Mouse (Mus musculus) embryonic facial prominence, embryonic 10.5 days (tissue): ENCODE data around the gene Smurf1. TPM values are rescaled to one million over a fixed set of nuclear protein-coding genes. Genes with fewer than 3 reads are reported as not detected.

Experiments
- DNase-seq: peaks from one replicate; pipeline ENCODE4 v3.0.0-alpha.2; 2017; ENCODE audit warnings: low spot score
- H3K27ac ChIP-seq: fragments of 300-500 bp; sonication (generic); replicated peaks from 2 replicates; pipeline ENCODE4 v1.5.1; 2016; ENCODE audit warnings: mild to moderate bottlenecking
- H3K27me3 ChIP-seq: fragments of 300-500 bp; sonication (generic); replicated peaks from 2 replicates; pipeline ENCODE4 v1.6.1; 2016; ENCODE audit warnings: low read depth, mild to moderate bottlenecking; ENCODE audit not compliant: poor library complexity, severe bottlenecking
- H3K36me3 ChIP-seq: fragments of 300-500 bp; sonication (generic); replicated peaks from 2 replicates; pipeline ENCODE4 v1.6.1; 2016; ENCODE audit warnings: mild to moderate bottlenecking, moderate library complexity
- H3K4me1 ChIP-seq: fragments of 300-500 bp; sonication (generic); 2 replicates; pipeline ENCODE4 v1.6.1; 2016
- H3K4me3 ChIP-seq: fragments of 300-500 bp; sonication (generic); 2 replicates; pipeline ENCODE4 v1.5.1; 2016; ENCODE audit warnings: mild to moderate bottlenecking, moderate library complexity
- H3K9me3 ChIP-seq: fragments of 300-500 bp; sonication (generic); 2 replicates; pipeline ENCODE4 v1.6.1; 2016; ENCODE audit warnings: mild to moderate bottlenecking
- WGBS: fragments of 180-500 bp; shearing (Covaris S2); methylation state at CpG from one replicate; pipeline ENCODE4 v1.1.7; 2016; 5-methylcytosine and 5-hydroxymethylcytosine counted together
- polyA plus RNA-seq: library from polyadenylated mRNA; unstranded; fragments of >200 nt; fragmentation: Nextera tagmentation; extraction: Ambion mirVana; gene quantifications from 2 replicates; pipeline ENCODE4 v1.2.1, GENCODE M21; 2016

The Smurf1 gene
- polyA plus RNA-seq, 1 experiment from 2014 or later: 14.5 TPM

DNA sequence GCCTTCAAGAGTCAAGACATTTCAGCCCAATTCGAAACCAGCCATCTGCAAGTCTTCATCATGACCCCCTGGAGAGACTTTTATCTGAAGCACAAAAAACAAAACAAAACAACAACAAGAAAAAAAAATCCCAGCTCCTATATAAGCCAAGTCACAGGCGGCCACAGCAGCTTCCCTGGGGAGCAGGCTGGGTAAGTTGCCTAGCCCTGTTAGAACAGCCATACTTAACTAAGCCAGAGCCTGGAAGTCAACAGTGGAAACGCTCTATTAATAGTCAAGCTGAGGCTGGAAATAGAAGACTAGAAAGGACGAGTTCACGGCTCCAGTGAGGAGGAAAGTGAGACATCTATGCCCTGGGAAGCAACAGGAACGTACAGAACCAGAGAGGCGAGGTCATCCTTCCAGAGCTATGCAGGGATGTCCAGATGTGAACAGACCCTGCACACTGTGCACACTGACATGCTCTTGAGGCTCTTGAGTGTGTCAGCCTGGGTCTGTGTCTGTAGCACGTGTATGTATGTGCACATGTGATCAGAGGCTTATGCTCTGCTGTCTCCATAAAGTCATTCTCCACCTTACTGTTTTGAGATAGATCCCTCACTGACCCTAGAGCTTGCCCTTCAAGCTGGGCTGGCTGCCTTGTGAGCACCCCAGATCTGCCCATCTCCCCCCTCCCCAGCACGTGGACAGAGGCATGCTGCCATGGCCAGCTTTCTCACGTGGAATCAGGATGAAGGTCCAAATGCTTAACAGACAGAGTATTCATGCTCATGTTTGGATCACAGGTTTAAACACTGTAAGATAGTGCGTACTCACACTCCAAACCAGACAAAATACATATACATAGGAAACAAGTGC, 36.6 kb downstream of the Smurf1 start:
- Histone ChIP-seq H3K9me3 (no peaks in the 10 kb centered on the region), H3K4me1 (peaks cover 18% of the 10 kb centered on the region), H3K27ac (no peak overlapping the region), H3K27me3 (no peaks in the 10 kb centered on the region), H3K4me3 (no peak overlapping the region), H3K36me3 (no peaks in the 10 kb centered on the region)
- DNase-seq: no peak
- 74% methylated on average over 11 of the region's 11 CpGs for WGBS

- no peaks in the 10 kb centered on the region for H3K27me3 ChIP-seq
- WGBS: 90% methylated on average over 2 of the region's 2 CpGs
Measured at GRCm38 (mm10) chr5:144926275-144926674, 39.4 kb downstream of the Smurf1 start.

DNA sequence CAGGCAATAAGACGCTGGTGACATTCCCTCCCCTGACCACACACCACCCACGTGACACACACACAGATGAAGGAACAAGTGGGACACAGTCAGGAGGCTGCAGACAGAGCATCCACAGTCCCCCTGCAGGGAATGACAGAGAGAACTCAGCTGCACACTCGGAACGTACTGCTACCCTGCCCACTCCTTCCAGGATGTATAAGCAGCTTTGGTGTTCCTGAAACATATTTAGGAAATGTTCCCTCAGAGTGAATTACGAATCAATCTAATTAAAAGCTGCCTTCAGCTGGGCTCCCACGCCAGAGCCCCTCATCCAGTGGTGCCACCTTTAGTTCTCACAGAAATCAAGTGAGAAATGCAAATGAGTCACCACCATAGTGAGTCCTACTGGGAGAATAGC, 42.3 kb downstream of the Smurf1 start:
- H3K27me3 ChIP-seq: no peaks in the 10 kb centered on the region
- no peak for DNase-seq
- H3K4me3 ChIP-seq: no peak overlapping the region
- 70% methylated on average over 6 of the region's 6 CpGs for WGBS
- peaks cover 48% of the 10 kb centered on the region for H3K4me1 ChIP-seq
- no peak overlapping the region for H3K27ac ChIP-seq
- H3K9me3 ChIP-seq: no peaks in the 10 kb centered on the region
- no peaks in the 10 kb centered on the region for H3K36me3 ChIP-seq

More at GRCm38 (mm10) chr5:144926275-144926674, 39.4 kb downstream of the Smurf1 start:
- no peaks in the 10 kb centered on the region for H3K36me3 ChIP-seq
- no peak overlapping the region for H3K4me3 ChIP-seq
- no peak for DNase-seq
- H3K27ac ChIP-seq: no peak overlapping the region
- H3K9me3 ChIP-seq: no peaks in the 10 kb centered on the region
- peaks cover 42% of the 10 kb centered on the region for H3K4me1 ChIP-seq

DNA sequence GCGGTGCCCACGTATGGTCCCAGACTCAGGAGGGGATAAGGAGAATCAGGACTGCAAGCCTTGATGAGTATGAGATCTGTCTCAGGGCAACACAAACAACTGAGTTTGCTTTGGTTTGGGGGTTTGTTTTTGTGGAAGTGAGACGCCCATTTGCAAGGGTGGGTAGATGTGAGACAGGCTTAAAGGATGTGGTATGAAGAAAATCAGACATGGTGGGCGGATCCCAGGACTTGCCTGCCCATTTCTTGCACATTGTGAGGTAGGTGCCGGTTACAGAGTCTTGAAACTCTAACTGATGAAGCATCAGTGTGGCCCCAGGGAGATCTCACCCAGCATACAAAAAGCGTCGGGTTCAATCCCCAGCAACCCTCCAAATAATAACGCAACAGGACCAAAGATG, 45.9 kb downstream of the Smurf1 start:
- H3K4me1 ChIP-seq: peaks cover 55% of the 10 kb centered on the region
- no peak overlapping the region for H3K4me3 ChIP-seq
- H3K27me3 ChIP-seq: no peaks in the 10 kb centered on the region
- H3K36me3 ChIP-seq: no peaks in the 10 kb centered on the region
- WGBS: 88% methylated on average over 8 of the region's 8 CpGs
- DNase-seq: no peak
- H3K9me3 ChIP-seq: no peaks in the 10 kb centered on the region
- no peak overlapping the region for H3K27ac ChIP-seq

- no peak overlapping the region for H3K4me3 ChIP-seq
- no peaks in the 10 kb centered on the region for H3K36me3 ChIP-seq
- H3K9me3 ChIP-seq: no peaks in the 10 kb centered on the region
- no peaks in the 10 kb centered on the region for H3K27me3 ChIP-seq
- H3K4me1 ChIP-seq: peaks cover 57% of the 10 kb centered on the region
- DNase-seq: no peak
- 82% methylated on average over 9 of the region's 9 CpGs for WGBS
- H3K27ac ChIP-seq: no peak overlapping the region
Measured at GRCm38 (mm10) chr5:144919194-144919593, 46.5 kb downstream of the Smurf1 start.

DNA sequence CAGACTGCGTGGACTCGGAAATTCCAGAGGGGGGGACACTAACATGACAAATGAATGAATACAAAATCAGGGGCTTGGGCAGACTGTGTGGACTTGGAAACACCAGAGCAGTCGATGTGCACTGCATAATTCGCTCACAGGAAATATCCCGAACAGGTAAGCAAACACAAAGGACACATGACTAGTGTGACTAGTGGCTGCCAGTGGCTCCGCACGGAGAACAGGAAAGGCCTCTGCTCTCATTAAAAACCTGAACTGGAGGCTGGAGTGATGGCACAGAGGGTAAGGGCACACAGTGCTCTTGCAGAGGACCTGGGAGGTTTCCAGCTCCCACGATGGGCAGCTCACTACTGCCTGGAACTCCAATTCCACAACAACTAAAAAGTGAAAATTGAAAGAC, 47.4 kb downstream of the Smurf1 start:
- Histone ChIP-seq H3K36me3 (no peaks in the 10 kb centered on the region), H3K9me3 (no peaks in the 10 kb centered on the region), H3K4me3 (no peak overlapping the region), H3K4me1 (peaks cover 54% of the 10 kb centered on the region), H3K27ac (no peak overlapping the region), H3K27me3 (no peaks in the 10 kb centered on the region)
- no peak for DNase-seq
- 85% methylated on average over 8 of the region's 8 CpGs for WGBS

GRCm38 (mm10) chr5:144917172-144917571, 48.5 kb downstream of the Smurf1 start:
- Histone ChIP-seq H3K36me3 (no peaks in the 10 kb centered on the region), H3K4me1 (peaks cover 52% of the 10 kb centered on the region), H3K27ac (no peak overlapping the region), H3K9me3 (no peaks in the 10 kb centered on the region), H3K4me3 (no peak overlapping the region), H3K27me3 (no peaks in the 10 kb centered on the region)
- WGBS: 87% methylated on average over 6 of the region's 6 CpGs
- no peak for DNase-seq

DNA sequence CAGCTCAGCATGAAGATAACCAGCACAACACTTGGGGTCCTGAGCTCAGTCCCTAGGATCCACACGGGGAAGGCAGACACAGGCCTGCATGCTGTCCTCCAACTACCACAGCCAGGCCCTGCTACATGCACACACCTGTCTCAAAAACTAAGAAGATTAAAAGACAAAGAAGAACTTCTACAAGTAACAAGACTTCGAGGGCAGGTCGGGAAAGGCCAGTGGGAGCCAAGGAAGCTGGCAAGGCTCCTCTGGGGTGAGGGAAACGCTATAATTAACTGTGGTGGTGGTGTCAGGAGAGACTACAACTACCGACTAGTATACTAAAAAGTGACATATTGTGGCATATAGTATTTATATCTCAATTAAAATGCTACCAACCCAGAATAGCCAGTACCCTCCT, 49.8 kb downstream of the Smurf1 start:
- no peaks in the 10 kb centered on the region for H3K9me3 ChIP-seq
- DNase-seq: no peak
- 83% methylated on average over 5 of the region's 5 CpGs for WGBS
- H3K27me3 ChIP-seq: no peaks in the 10 kb centered on the region
- H3K4me3 ChIP-seq: no peak overlapping the region
- peaks cover 47% of the 10 kb centered on the region for H3K4me1 ChIP-seq
- no peaks in the 10 kb centered on the region for H3K36me3 ChIP-seq
- no peak overlapping the region for H3K27ac ChIP-seq

DNA sequence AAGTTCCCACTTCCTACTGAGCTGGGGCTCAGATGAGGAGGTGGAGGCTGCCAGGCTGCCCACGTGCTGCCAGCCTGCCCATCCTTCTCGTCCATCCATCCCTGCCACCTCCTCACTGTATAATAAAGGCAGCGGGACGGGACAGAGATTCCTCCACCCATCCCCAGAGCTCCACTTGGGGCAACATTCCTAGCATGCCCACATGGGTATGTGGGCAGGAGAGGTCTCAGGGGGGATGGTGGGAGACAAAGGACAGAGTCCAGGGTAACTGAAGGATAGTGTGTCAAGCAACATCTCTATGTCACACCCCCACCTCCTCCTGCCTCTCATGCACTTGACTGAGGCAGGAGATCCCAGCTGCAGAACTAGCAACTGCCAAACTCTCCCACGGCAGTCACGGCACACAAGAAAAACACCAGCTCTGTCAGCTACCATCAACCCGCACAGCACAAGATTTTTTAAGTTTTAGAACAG, 51.2 kb downstream of the Smurf1 start:
- Histone ChIP-seq H3K36me3 (no peaks in the 10 kb centered on the region), H3K4me1 (peaks cover 44% of the 10 kb centered on the region), H3K27me3 (no peaks in the 10 kb centered on the region), H3K9me3 (no peaks in the 10 kb centered on the region), H3K4me3 (no peak overlapping the region), H3K27ac (no peak overlapping the region; the same call in 1 of the 2 replicates)
- WGBS: 67% methylated on average over 7 of the region's 7 CpGs
- no peak for DNase-seq

GRCm38 (mm10) chr5:144913923-144914322, 51.7 kb downstream of the Smurf1 start:
- no peak for DNase-seq
- H3K4me3 ChIP-seq: no peak overlapping the region
- no peaks in the 10 kb centered on the region for H3K36me3 ChIP-seq
- 94% methylated on average over 16 of the region's 16 CpGs for WGBS
- no peak overlapping the region for H3K27ac ChIP-seq
- peaks cover 43% of the 10 kb centered on the region for H3K4me1 ChIP-seq
- H3K9me3 ChIP-seq: peaks cover 4% of the 10 kb centered on the region; the same call in 1 of the 2 replicates
- no peaks in the 10 kb centered on the region for H3K27me3 ChIP-seq

DNA sequence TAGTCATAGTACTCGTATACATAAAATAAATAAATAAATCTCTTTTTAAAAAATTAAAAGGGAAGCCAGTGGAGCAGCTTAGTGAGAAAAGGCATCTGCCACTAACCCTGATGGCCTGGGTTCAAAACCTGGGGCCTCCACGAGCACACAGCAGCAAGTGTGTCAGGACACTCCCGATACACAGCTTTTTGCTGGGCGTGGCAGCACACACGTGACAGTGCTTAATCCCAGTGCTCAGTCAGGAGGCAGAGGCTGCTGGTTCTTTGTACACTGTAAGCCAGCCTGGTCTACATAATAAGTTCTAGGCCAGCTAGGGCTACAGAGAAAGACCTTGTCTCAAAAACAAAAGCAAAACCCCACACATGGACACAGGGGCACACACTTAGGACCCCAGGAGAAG, 52.3 kb downstream of the Smurf1 start:
- no peaks in the 10 kb centered on the region for H3K36me3 ChIP-seq
- H3K9me3 ChIP-seq: peaks cover 5% of the 10 kb centered on the region; the same call in 1 of the 2 replicates
- no peak for DNase-seq
- no peaks in the 10 kb centered on the region for H3K27me3 ChIP-seq
- no peak overlapping the region for H3K4me3 ChIP-seq
- H3K27ac ChIP-seq: no peak overlapping the region
- WGBS: 87% methylated on average over 5 of the region's 5 CpGs
- H3K4me1 ChIP-seq: peaks cover 43% of the 10 kb centered on the region

GRCm38 (mm10) chr5:144912519-144913310, 52.9 kb downstream of the Smurf1 start:
- Histone ChIP-seq H3K4me1 (peaks cover 40% of the 10 kb centered on the region), H3K27ac (no peak overlapping the region; the same call in 1 of the 2 replicates)
- WGBS: 58% methylated on average over 7 of the region's 7 CpGs

More at GRCm38 (mm10) chr5:144912519-144913310, 52.9 kb downstream of the Smurf1 start:
- Histone ChIP-seq H3K9me3 (peaks cover 5% of the 10 kb centered on the region; the same call in 1 of the 2 replicates), H3K27me3 (no peaks in the 10 kb centered on the region), H3K4me3 (no peak overlapping the region), H3K36me3 (no peaks in the 10 kb centered on the region)
- no peak for DNase-seq
